Mouse (Mus musculus): ENCODE measurements at regions not wholly inside any gene's neighbourhood (a gene's known extent, or its start where the extent isn't known, plus 50 kb on each side); places are given as distances from the start of the nearest gene placed in this dataset.

DNA sequence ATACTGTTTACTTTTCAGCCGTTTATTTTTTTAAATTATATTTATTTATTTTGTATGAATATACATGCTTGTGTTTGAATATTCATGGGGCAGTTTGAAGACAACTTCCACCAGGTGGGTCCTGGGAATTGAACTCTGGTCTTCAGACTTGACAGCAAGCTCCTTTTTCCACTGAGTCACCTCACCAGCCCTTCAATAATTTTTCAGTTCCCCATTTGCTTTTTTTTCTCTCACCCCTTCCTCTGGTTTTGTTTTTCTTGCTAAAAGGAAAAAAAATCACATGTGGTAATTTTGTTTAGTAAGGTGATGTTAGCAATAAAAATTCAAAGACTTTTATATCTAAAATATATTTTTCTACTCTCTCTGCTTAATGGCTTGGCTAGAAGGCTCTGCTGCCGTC lies 64.9 kb upstream of the Slc34a2 start:
- Histone ChIP-seq H3K9me3 (ENCODE audit: control insufficient read depth, low read length) (no peaks in the 10 kb centered on the region), H3K36me3 (ENCODE audit: control insufficient read depth, insufficient read depth, low read length) (no peaks in the 10 kb centered on the region), H3K27ac (replicated peaks) (no peak overlapping the region), H3K27me3 (ENCODE audit: control insufficient read depth, insufficient read depth, low read length) (no peaks in the 10 kb centered on the region), H3K4me2 (replicated peaks; ENCODE audit: low read depth) (no peak overlapping the region), H3K9ac (ENCODE audit: low read length) (no peak overlapping the region), H3K4me1 (replicated peaks; ENCODE audit: control insufficient read depth, insufficient read depth) (no peaks in the 10 kb centered on the region), H3K4me3 (ENCODE audit: low read depth, low read length) (no peak overlapping the region)
- TF ChIP-seq EP300 (optimal IDR thresholded peaks at IDR 0.05) (no peak), CTCF (IDR thresholded peaks at IDR 0.05; ENCODE audit: low read depth) (no peak)
- WGBS = 75% methylated on average over 2 of the region's 2 CpGs
- ATAC-seq (ENCODE audit: low FRiP score, low TSS enrichment) (no peak), DNase-seq (ENCODE audit: low spot score) (no peak)

DNA sequence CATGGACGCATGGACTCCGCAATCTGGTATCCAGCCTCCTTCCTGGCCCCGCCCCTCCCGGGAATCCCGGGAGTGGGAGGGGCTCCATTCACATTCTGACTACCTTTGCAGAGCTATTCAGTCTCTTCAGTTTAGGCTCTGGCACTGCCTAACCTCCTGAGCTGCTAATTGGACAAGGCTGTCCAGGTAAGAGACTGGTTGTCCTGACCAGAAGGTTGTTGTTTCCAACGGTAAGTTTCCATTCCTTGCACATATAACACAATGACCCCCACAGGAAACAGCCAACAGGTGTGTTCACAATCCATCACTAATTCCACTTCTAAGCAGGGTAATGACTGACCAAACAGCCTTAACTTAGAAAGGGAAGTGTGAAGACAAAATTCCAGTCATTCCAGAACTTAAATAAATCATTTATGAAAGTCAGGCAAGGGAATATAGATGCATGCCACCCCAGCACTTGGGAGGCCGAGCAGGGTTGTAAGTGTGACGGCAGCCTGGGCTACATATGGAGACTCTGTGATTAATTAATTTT lies 62.3 kb upstream of the Slc34a2 start:
- DNase-seq (ENCODE audit: low spot score) (no peak), ATAC-seq (ENCODE audit: low FRiP score, low TSS enrichment) (no peak)
- Histone ChIP-seq H3K36me3 (ENCODE audit: control insufficient read depth, insufficient read depth, low read length) (no peaks in the 10 kb centered on the region), H3K9ac (ENCODE audit: low read length) (no peak overlapping the region), H3K4me2 (replicated peaks; ENCODE audit: low read depth) (no peak overlapping the region), H3K27me3 (ENCODE audit: control insufficient read depth, insufficient read depth, low read length) (no peaks in the 10 kb centered on the region), H3K27ac (replicated peaks) (no peak overlapping the region), H3K4me1 (replicated peaks; ENCODE audit: control insufficient read depth, insufficient read depth) (no peaks in the 10 kb centered on the region), H3K9me3 (ENCODE audit: control insufficient read depth, low read length) (no peaks in the 10 kb centered on the region), H3K4me3 (ENCODE audit: low read depth, low read length) (no peak overlapping the region)
- TF ChIP-seq CTCF (IDR thresholded peaks at IDR 0.05; ENCODE audit: low read depth) = no peak
- TF ChIP-seq EP300 (optimal IDR thresholded peaks at IDR 0.05) = no peak
- WGBS = 44% methylated on average over 8 of the region's 8 CpGs

- no peak overlapping the region for H3K4me3 ChIP-seq (ENCODE audit: low read depth, low read length)
- no peak overlapping the region for H3K4me2 ChIP-seq (replicated peaks; ENCODE audit: low read depth)
- TF ChIP-seq EP300 (optimal IDR thresholded peaks at IDR 0.05) (no peak), CTCF (IDR thresholded peaks at IDR 0.05; ENCODE audit: low read depth) (peak; percentile 47)
- H3K4me1 ChIP-seq (replicated peaks; ENCODE audit: control insufficient read depth, insufficient read depth) = no peaks in the 10 kb centered on the region
- DNase-seq (ENCODE audit: low spot score) (no peak), ATAC-seq (ENCODE audit: low FRiP score, low TSS enrichment) (no peak)
- no peak overlapping the region for H3K9ac ChIP-seq (ENCODE audit: low read length)
- no peaks in the 10 kb centered on the region for H3K9me3 ChIP-seq (ENCODE audit: control insufficient read depth, low read length)
- no peaks in the 10 kb centered on the region for H3K27me3 ChIP-seq (ENCODE audit: control insufficient read depth, insufficient read depth, low read length)
- no peaks in the 10 kb centered on the region for H3K36me3 ChIP-seq (ENCODE audit: control insufficient read depth, insufficient read depth, low read length)
- H3K27ac ChIP-seq (replicated peaks) = no peak overlapping the region
- 77% methylated on average over 9 of the region's 9 CpGs for WGBS
Measured at GRCm38 (mm10) chr5:52977826-52978687, 59.8 kb upstream of the Slc34a2 start.

DNA sequence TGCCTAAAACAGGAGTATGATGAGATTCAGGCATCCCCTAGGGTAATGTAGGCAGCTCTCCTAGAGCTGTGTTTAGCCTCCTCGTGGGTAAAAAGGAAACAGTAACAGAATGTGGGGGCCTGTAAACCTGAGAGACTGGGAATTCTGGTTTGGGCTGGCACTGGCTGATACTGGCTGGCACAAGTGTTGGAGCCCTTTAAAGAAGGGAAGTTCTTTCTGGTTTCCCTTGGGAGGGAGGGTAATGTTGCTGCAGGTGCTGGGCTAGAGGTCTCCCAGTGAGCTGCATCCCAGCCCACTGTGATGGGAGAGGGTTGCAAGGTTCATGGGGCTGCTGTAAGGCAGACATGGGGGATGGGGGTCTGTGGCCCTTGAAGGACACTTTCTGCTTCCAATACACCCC lies 58.4 kb upstream of the Slc34a2 start:
- H3K4me2 ChIP-seq (replicated peaks; ENCODE audit: low read depth) = no peak overlapping the region
- no peaks in the 10 kb centered on the region for H3K4me1 ChIP-seq (replicated peaks; ENCODE audit: control insufficient read depth, insufficient read depth)
- H3K36me3 ChIP-seq (ENCODE audit: control insufficient read depth, insufficient read depth, low read length) = no peaks in the 10 kb centered on the region
- whole genome bisulfite sequencing = 21% methylated on average over 1 of the region's 1 CpGs
- H3K27me3 ChIP-seq (ENCODE audit: control insufficient read depth, insufficient read depth, low read length) = no peaks in the 10 kb centered on the region
- DNase-seq (ENCODE audit: low spot score) (no peak), ATAC-seq (ENCODE audit: low FRiP score, low TSS enrichment) (0 out of 2 replicates have a peak, but pooled peaks have one; percentile 24)
- TF ChIP-seq EP300 (optimal IDR thresholded peaks at IDR 0.05) (no peak), CTCF (IDR thresholded peaks at IDR 0.05; ENCODE audit: low read depth) (no peak)
- H3K9me3 ChIP-seq (ENCODE audit: control insufficient read depth, low read length) = no peaks in the 10 kb centered on the region
- no peak overlapping the region for H3K4me3 ChIP-seq (ENCODE audit: low read depth, low read length)
- H3K27ac ChIP-seq (replicated peaks) = no peak overlapping the region; the same call in 1 of the 2 replicates
- H3K9ac ChIP-seq (ENCODE audit: low read length) = no peak overlapping the region

DNA sequence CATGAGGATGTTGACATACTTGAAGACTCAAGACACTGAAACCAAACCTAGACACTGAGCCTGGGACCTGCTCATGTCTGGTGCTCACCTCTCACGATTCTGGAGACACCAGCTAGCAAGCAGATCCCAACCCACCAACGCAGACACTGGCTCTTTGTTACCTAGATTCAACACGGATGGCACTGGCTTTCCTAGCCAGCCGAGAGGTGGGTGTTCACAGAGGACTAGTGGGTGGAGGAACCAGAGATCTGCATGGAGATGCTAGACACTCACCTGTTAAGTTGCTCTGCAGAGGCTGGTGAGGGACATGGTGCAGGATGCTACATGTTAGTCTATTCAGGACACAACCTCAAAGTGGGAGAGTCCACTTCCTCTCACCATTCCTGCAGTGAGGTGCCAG lies 55.8 kb upstream of the Slc34a2 start:
- Histone ChIP-seq H3K27ac (replicated peaks) (no peak overlapping the region), H3K4me1 (replicated peaks; ENCODE audit: control insufficient read depth, insufficient read depth) (no peaks in the 10 kb centered on the region), H3K4me3 (ENCODE audit: low read depth, low read length) (no peak overlapping the region), H3K27me3 (ENCODE audit: control insufficient read depth, insufficient read depth, low read length) (no peaks in the 10 kb centered on the region), H3K9ac (ENCODE audit: low read length) (no peak overlapping the region), H3K36me3 (ENCODE audit: control insufficient read depth, insufficient read depth, low read length) (no peaks in the 10 kb centered on the region), H3K9me3 (ENCODE audit: control insufficient read depth, low read length) (no peaks in the 10 kb centered on the region), H3K4me2 (replicated peaks; ENCODE audit: low read depth) (no peak overlapping the region)
- DNase-seq (ENCODE audit: low spot score) (no peak), ATAC-seq (ENCODE audit: low FRiP score, low TSS enrichment) (no peak)
- WGBS = 76% methylated on average over 4 of the region's 4 CpGs
- TF ChIP-seq CTCF (IDR thresholded peaks at IDR 0.05; ENCODE audit: low read depth) = no peak
- TF ChIP-seq EP300 (optimal IDR thresholded peaks at IDR 0.05) = no peak

- no peak for ATAC-seq (ENCODE audit: low FRiP score, low TSS enrichment)
- no peaks in the 10 kb centered on the region for H3K9me3 ChIP-seq (ENCODE audit: control insufficient read depth, low read length)
- H3K36me3 ChIP-seq (ENCODE audit: control insufficient read depth, insufficient read depth, low read length) = no peaks in the 10 kb centered on the region
- no peak overlapping the region for H3K4me2 ChIP-seq (replicated peaks; ENCODE audit: low read depth)
- H3K27me3 ChIP-seq (ENCODE audit: control insufficient read depth, insufficient read depth, low read length) = no peaks in the 10 kb centered on the region
- H3K27ac ChIP-seq (replicated peaks) = no peak overlapping the region
- no peak overlapping the region for H3K4me3 ChIP-seq (ENCODE audit: low read depth, low read length)
- no peak for DNase-seq (ENCODE audit: low spot score)
- whole genome bisulfite sequencing = 53% methylated on average over 4 of the region's 4 CpGs
- no peaks in the 10 kb centered on the region for H3K4me1 ChIP-seq (replicated peaks; ENCODE audit: control insufficient read depth, insufficient read depth)
- no peak overlapping the region for H3K9ac ChIP-seq (ENCODE audit: low read length)
- TF ChIP-seq EP300 (optimal IDR thresholded peaks at IDR 0.05) = no peak
- TF ChIP-seq CTCF (IDR thresholded peaks at IDR 0.05; ENCODE audit: low read depth) = no peak
Measured at GRCm38 (mm10) chr5:52982741-52983140, 55.1 kb upstream of the Slc34a2 start.
